Mouse (Mus musculus) spleen, adult 2 months (tissue): ENCODE data around the gene Cenpn.
A peak's percentile ranks its signal among the peaks of the same experiment; 100 is the strongest.

Source experiments
- CTCF ChIP-seq: fragments of 200-500 bp; IDR thresholded peaks from 2 replicates; pipeline ENCODE4 v1.5.1; 2011; ENCODE audit warnings: mild to moderate bottlenecking, inconsistent platforms; ENCODE audit not compliant: insufficient read depth, insufficient read length, insufficient replicate concordance; ENCODE audit errors: extremely low read depth
- POLR2A ChIP-seq: fragments of 200-500 bp; IDR thresholded peaks from 2 replicates; pipeline ENCODE4 v1.6.1; 2011; ENCODE audit warnings: low read depth, low read length, inconsistent platforms

DNA sequence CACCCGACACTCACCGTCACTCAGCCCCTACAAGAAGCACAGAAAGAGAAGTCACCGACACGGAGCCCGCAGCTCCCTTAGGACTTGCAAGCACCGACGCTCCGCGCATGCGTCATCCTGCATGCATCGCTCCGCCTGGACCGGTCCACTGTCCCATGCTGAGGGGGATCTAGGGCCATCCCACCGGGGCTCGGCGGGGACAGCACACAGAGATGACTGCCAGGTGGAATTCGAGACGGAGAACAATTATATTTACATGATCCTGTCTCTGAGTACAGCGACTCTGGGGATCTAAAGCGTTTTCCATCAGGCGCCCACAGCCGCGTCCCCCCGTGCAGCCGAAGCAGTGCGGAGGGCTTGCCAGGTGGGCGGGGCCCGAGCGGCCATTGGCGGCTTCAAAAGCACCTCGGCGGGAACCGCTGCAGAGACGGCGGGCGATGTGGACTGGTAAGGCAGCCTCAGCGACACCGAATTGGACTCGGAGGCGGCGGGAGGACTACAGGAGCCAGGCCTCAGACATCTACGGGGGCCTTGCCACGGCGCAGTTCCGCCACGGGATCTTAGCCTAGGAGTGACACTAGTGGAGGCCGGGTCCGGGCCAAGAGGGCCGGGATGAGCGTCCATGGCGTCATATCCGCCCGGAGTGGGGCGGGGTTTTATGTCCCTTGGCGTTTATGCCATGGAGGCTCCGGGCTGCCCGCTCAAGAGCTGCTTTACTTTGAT, at the start of gene Cenpn, which contains the start of gene Cmc2:
- TF ChIP-seq POLR2A, result peak; percentile 72; the same call in 1 of the 2 replicates
- no peak for TF ChIP-seq CTCF
